In the genomic region with DNA sequence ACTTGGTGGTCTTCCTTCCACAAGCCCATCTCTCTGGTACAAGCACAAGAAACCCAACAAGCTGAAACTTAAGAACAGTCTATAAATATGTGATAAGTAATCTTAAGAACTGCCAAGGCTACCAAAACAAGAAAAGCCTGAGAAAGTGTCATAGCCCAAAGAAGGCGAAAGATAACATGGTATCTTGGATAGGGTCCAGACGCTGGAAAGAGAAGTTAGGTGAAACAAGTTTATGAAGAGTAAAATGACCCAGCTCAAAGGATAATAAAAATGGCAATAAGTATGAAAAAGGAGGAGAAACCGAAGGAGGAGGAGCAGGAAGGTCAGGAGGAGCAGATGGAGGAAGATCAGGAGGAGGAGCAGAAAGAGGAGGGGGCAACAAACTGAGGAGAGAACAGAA, we compare ENCODE assay signal across 29 mouse cellular contexts. TPM values are rescaled to one million over a fixed set of nuclear protein-coding genes. Genes with fewer than 3 reads are reported as not detected.
"Had no signal": no experiment of that assay in that cellular context is flagged by ENCODE, and none has a peak within 500 bp of the region (broad histone marks: within the 10 kb centered on the region; RNA-seq: fewer than 3 reads in every experiment).

No protein-coding gene starts in this region.

- H3K9me3 ChIP-seq: embryonic facial prominence, embryonic 10.5 days; embryonic facial prominence, embryonic 12.5 days; embryonic facial prominence, embryonic 13.5 days; embryonic facial prominence, embryonic 15.5 days; forebrain, embryonic 10.5 days; forebrain, embryonic 12.5 days; forebrain, embryonic 13.5 days; forebrain, embryonic 15.5 days had no signal

- DNase-seq: cerebellum, adult 8-10 months; cerebellum, adult 9-10 months; cerebellum, adult 9-11 months; cerebellum, postnatal 10 days; cerebellum, postnatal 14 days; cerebellum, postnatal 25 days; cerebellum, postnatal 36 days; embryo, embryonic 11 days; forebrain, postnatal 0 days; gastrocnemius, adult 2 months; gastrocnemius, postnatal 10 days; gastrocnemius, postnatal 14 days; gastrocnemius, postnatal 25 days; gastrocnemius, postnatal 36 days; heart, adult 11 months; heart, adult 18-20 months; heart, adult 2 months had no signal

- H3K4me1 ChIP-seq: embryonic facial prominence, embryonic 12.5 days; embryonic facial prominence, embryonic 15.5 days; forebrain, embryonic 10.5 days; forebrain, embryonic 12.5 days had no signal

- H3K9ac ChIP-seq: embryonic facial prominence, embryonic 12.5 days; embryonic facial prominence, embryonic 13.5 days; embryonic facial prominence, embryonic 15.5 days; forebrain, embryonic 12.5 days; forebrain, embryonic 13.5 days; forebrain, embryonic 15.5 days; forebrain, postnatal 0 days had no signal

- H3K27me3 ChIP-seq: embryonic facial prominence, embryonic 12.5 days; embryonic facial prominence, embryonic 13.5 days; embryonic facial prominence, embryonic 15.5 days; forebrain, embryonic 12.5 days; forebrain, embryonic 13.5 days; forebrain, embryonic 15.5 days had no signal

- H3K4me3 ChIP-seq: embryonic facial prominence, embryonic 10.5 days; embryonic facial prominence, embryonic 12.5 days; embryonic facial prominence, embryonic 13.5 days; embryonic facial prominence, embryonic 15.5 days; erythroblast, embryonic 14.5 days; forebrain, embryonic 10.5 days; forebrain, embryonic 12.5 days; forebrain, embryonic 13.5 days; forebrain, embryonic 15.5 days; gastrocnemius, adult 2 months; heart, adult 2 months had no signal

- ATAC-seq: forebrain, embryonic 13.5 days; forebrain, embryonic 14.5 days; forebrain, embryonic 15.5 days; forebrain, embryonic 16.5 days; forebrain, postnatal 0 days had no signal

- H3K36me3 ChIP-seq: embryonic facial prominence, embryonic 10.5 days; embryonic facial prominence, embryonic 12.5 days; embryonic facial prominence, embryonic 13.5 days; embryonic facial prominence, embryonic 15.5 days; forebrain, embryonic 10.5 days; forebrain, embryonic 12.5 days; forebrain, embryonic 15.5 days had no signal

- H3K4me2 ChIP-seq: embryonic facial prominence, embryonic 12.5 days; embryonic facial prominence, embryonic 13.5 days; embryonic facial prominence, embryonic 15.5 days; forebrain, embryonic 12.5 days; forebrain, embryonic 13.5 days; forebrain, embryonic 15.5 days had no signal

- H3K27ac ChIP-seq: embryonic facial prominence, embryonic 10.5 days; embryonic facial prominence, embryonic 12.5 days; embryonic facial prominence, embryonic 13.5 days; embryonic facial prominence, embryonic 15.5 days; forebrain, embryonic 10.5 days; forebrain, embryonic 12.5 days; forebrain, embryonic 13.5 days; forebrain, embryonic 15.5 days; gastrocnemius, adult 2 months; heart, adult 2 months had no signal

RNA-seq across cellular contexts. Expression of a gene that starts 56.9 kb away (rescaled TPM):
- total RNA-seq: granulocyte monocyte progenitor cell, adult 5-6 weeks had no signal
